Mouse (Mus musculus): ENCODE results near the gene Dlgap4. TPM values are rescaled to one million over a fixed set of nuclear protein-coding genes. Genes with fewer than 3 reads are reported as not detected.

The Dlgap4 gene
- 40.7 TPM for polyA plus RNA-seq (2012; fragmentation: generic; extraction: Trizol)
- long read RNA-seq, experiment 1, transcript Dlgap4-204 (7 exons, 1,595 nt) = major isoform, 16 of 46 reads
- long read RNA-seq, experiment 1, transcript Dlgap4-203 (7 exons, 3,402 nt) = minor isoform, 9 of 46 reads
- long read RNA-seq, experiment 1, partial matches to known transcripts = 9 of 46 reads
- long read RNA-seq, experiment 1, other reads (novel, unspliced or antisense) = 12 of 46 reads
- long read RNA-seq, experiment 2, full-length matches to known transcripts = 85 of 102 reads
- long read RNA-seq, experiment 2, partial matches to known transcripts = 4 of 102 reads
- long read RNA-seq, experiment 2, other reads (novel, unspliced or antisense) = 13 of 102 reads

GRCm38 (mm10) chr2:156613541-156614257, at the start of gene Dlgap4:
Dlgap4 (plus strand) TSS chr2:156613705.
- Histone ChIP-seq H3K4me3 (ENCODE audit: insufficient read depth, poor library complexity, severe bottlenecking) (no peak within 1 kb of the TSS), H3ac (ENCODE audit: control insufficient read depth, insufficient read length, low read depth) (no peak within 1 kb of the TSS)

GRCm38 (mm10) chr2:156566512-156566911, 47.0 kb upstream of the Dlgap4 start:
- TF ChIP-seq MAX (IDR thresholded peaks at IDR 0.05) (no peak), MYOD1 (IDR thresholded peaks at IDR 0.05; ENCODE audit: control insufficient read depth, insufficient read length, low read depth) (no peak), USF1 (IDR thresholded peaks at IDR 0.05; ENCODE audit: low read depth) (no peak), FOSL1 (IDR thresholded peaks at IDR 0.05; ENCODE audit: insufficient read depth, low read length, poor library complexity, severe bottlenecking) (no peak), MYOG (IDR thresholded peaks at IDR 0.05; ENCODE audit: control insufficient read depth, extremely low read depth, insufficient read length) (no peak), CEBPB (IDR thresholded peaks at IDR 0.05; ENCODE audit: low read depth) (no peak), CTCF (IDR thresholded peaks at IDR 0.05; ENCODE audit: control insufficient read depth, insufficient read depth, insufficient read length) (no peak)
- no peaks in the 10 kb centered on the region for H3K79me3 ChIP-seq (ENCODE audit: low read depth)

More at GRCm38 (mm10) chr2:156613541-156614257, at the start of gene Dlgap4:
- Histone ChIP-seq H3K79me2 (ENCODE audit: control insufficient read depth, insufficient read depth) (no peaks in the 10 kb centered on the region), H3K27me3 (ENCODE audit: control insufficient read depth, insufficient read depth, insufficient read length) (peaks cover 94% of the 10 kb centered on the region), H3K36me3 (ENCODE audit: control insufficient read depth, insufficient read depth) (no peaks in the 10 kb centered on the region), H3K79me3 (ENCODE audit: low read depth) (no peaks in the 10 kb centered on the region)
- TF ChIP-seq FOSL1 (IDR thresholded peaks at IDR 0.05; ENCODE audit: insufficient read depth, low read length, poor library complexity, severe bottlenecking) = no peak
- no peak for TF ChIP-seq CEBPB (IDR thresholded peaks at IDR 0.05; ENCODE audit: low read depth)
- TF ChIP-seq MYOG (IDR thresholded peaks at IDR 0.05; ENCODE audit: control insufficient read depth, extremely low read depth, insufficient read length) = no peak
- no peak for TF ChIP-seq MAX (IDR thresholded peaks at IDR 0.05)
- no peak for TF ChIP-seq CTCF (IDR thresholded peaks at IDR 0.05; ENCODE audit: control insufficient read depth, insufficient read depth, insufficient read length)
- no peak for TF ChIP-seq MYOD1 (IDR thresholded peaks at IDR 0.05; ENCODE audit: control insufficient read depth, insufficient read length, low read depth)
- TF ChIP-seq USF1 (IDR thresholded peaks at IDR 0.05; ENCODE audit: low read depth) = no peak

GRCm38 (mm10) chr2:156568647-156569046, 44.9 kb upstream of the Dlgap4 start:
- no peaks in the 10 kb centered on the region for H3K79me3 ChIP-seq (ENCODE audit: low read depth)
- no peaks in the 10 kb centered on the region for H3K79me2 ChIP-seq (ENCODE audit: control insufficient read depth, insufficient read depth)
- no peak for TF ChIP-seq FOSL1 (IDR thresholded peaks at IDR 0.05; ENCODE audit: insufficient read depth, low read length, poor library complexity, severe bottlenecking)
- no peak for TF ChIP-seq USF1 (IDR thresholded peaks at IDR 0.05; ENCODE audit: low read depth)
- no peak for TF ChIP-seq CEBPB (IDR thresholded peaks at IDR 0.05; ENCODE audit: low read depth)
- TF ChIP-seq MYOG (IDR thresholded peaks at IDR 0.05; ENCODE audit: control insufficient read depth, extremely low read depth, insufficient read length) = no peak
- TF ChIP-seq MAX (IDR thresholded peaks at IDR 0.05) = no peak
- TF ChIP-seq MYOD1 (IDR thresholded peaks at IDR 0.05; ENCODE audit: control insufficient read depth, insufficient read length, low read depth) = no peak
- no peak for TF ChIP-seq CTCF (IDR thresholded peaks at IDR 0.05; ENCODE audit: control insufficient read depth, insufficient read depth, insufficient read length)
- no peaks in the 10 kb centered on the region for H3K27me3 ChIP-seq (ENCODE audit: control insufficient read depth, insufficient read depth, insufficient read length)
- H3K4me3 ChIP-seq (ENCODE audit: insufficient read depth, poor library complexity, severe bottlenecking) = no peak overlapping the region
- peaks cover 33% of the 10 kb centered on the region for H3K36me3 ChIP-seq (ENCODE audit: control insufficient read depth, insufficient read depth)
- no peak overlapping the region for H3ac ChIP-seq (ENCODE audit: control insufficient read depth, insufficient read length, low read depth)

More at GRCm38 (mm10) chr2:156566512-156566911, 47.0 kb upstream of the Dlgap4 start:
- Histone ChIP-seq H3K79me2 (ENCODE audit: control insufficient read depth, insufficient read depth) (no peaks in the 10 kb centered on the region), H3K36me3 (ENCODE audit: control insufficient read depth, insufficient read depth) (peaks cover 35% of the 10 kb centered on the region), H3K4me3 (ENCODE audit: insufficient read depth, poor library complexity, severe bottlenecking) (no peak overlapping the region), H3K27me3 (ENCODE audit: control insufficient read depth, insufficient read depth, insufficient read length) (no peaks in the 10 kb centered on the region), H3ac (ENCODE audit: control insufficient read depth, insufficient read length, low read depth) (no peak overlapping the region)

DNA sequence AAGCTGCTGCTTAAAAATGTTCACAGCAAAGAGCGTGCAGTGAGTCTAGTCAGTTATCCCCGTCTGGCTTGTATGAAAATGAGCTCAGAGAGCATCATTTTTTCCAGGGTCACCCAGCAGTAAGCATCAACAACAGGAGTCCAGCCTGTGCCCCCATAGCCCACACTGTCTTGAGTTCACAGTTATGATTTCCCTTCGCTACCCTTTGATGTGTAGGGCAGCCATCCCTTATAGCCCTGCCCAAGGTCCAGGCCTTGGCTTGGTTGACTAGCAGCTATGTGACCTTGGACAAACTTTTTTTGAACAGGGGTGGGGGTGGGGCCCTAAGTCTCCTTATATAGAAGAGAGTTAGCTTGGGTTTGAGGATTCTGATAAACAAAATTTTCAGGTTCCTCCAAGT, 44.2 kb upstream of the Dlgap4 start:
- TF ChIP-seq USF1 (IDR thresholded peaks at IDR 0.05; ENCODE audit: low read depth) = no peak
- no peak for TF ChIP-seq MAX (IDR thresholded peaks at IDR 0.05)
- no peak for TF ChIP-seq CTCF (IDR thresholded peaks at IDR 0.05; ENCODE audit: control insufficient read depth, insufficient read depth, insufficient read length)
- TF ChIP-seq CEBPB (IDR thresholded peaks at IDR 0.05; ENCODE audit: low read depth) = no peak
- TF ChIP-seq MYOD1 (IDR thresholded peaks at IDR 0.05; ENCODE audit: control insufficient read depth, insufficient read length, low read depth) = no peak
- TF ChIP-seq MYOG (IDR thresholded peaks at IDR 0.05; ENCODE audit: control insufficient read depth, extremely low read depth, insufficient read length) = no peak
- TF ChIP-seq FOSL1 (IDR thresholded peaks at IDR 0.05; ENCODE audit: insufficient read depth, low read length, poor library complexity, severe bottlenecking) = no peak
- H3K36me3 ChIP-seq (ENCODE audit: control insufficient read depth, insufficient read depth) = peaks cover 27% of the 10 kb centered on the region
- H3K79me3 ChIP-seq (ENCODE audit: low read depth) = no peaks in the 10 kb centered on the region

DNA sequence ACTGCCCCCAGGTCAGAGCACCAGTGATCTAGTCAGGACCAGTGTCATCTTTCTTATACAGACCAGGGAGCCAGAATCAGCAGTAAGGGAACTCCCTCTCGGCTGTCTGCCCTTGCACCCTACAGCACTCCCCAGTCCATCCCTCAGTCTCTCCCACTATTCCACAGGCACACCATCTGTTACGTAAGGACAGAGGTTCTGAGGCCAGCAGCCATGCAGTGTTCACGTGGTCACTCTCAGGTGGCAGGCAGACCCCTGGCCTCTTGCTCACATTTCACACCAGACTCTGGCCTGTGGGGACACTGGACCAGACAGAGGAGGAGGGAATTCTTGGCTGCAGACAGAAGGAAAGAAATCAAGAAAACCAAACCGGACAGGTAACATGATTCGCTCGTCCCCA, 42.0 kb upstream of the Dlgap4 start:
- no peaks in the 10 kb centered on the region for H3K27me3 ChIP-seq (ENCODE audit: control insufficient read depth, insufficient read depth, insufficient read length)

More for the DNA sequence above, 44.2 kb upstream of the Dlgap4 start:
- no peaks in the 10 kb centered on the region for H3K27me3 ChIP-seq (ENCODE audit: control insufficient read depth, insufficient read depth, insufficient read length)
- no peak overlapping the region for H3K4me3 ChIP-seq (ENCODE audit: insufficient read depth, poor library complexity, severe bottlenecking)
- no peak overlapping the region for H3ac ChIP-seq (ENCODE audit: control insufficient read depth, insufficient read length, low read depth)
- no peaks in the 10 kb centered on the region for H3K79me2 ChIP-seq (ENCODE audit: control insufficient read depth, insufficient read depth)

More for the DNA sequence above, 42.0 kb upstream of the Dlgap4 start:
- Histone ChIP-seq H3K79me2 (ENCODE audit: control insufficient read depth, insufficient read depth) (no peaks in the 10 kb centered on the region), H3K36me3 (ENCODE audit: control insufficient read depth, insufficient read depth) (peaks cover 20% of the 10 kb centered on the region), H3ac (ENCODE audit: control insufficient read depth, insufficient read length, low read depth) (no peak overlapping the region), H3K4me3 (ENCODE audit: insufficient read depth, poor library complexity, severe bottlenecking) (no peak overlapping the region), H3K79me3 (ENCODE audit: low read depth) (no peaks in the 10 kb centered on the region)
- no peak for TF ChIP-seq USF1 (IDR thresholded peaks at IDR 0.05; ENCODE audit: low read depth)
- TF ChIP-seq MAX (IDR thresholded peaks at IDR 0.05) = no peak
- no peak for TF ChIP-seq CTCF (IDR thresholded peaks at IDR 0.05; ENCODE audit: control insufficient read depth, insufficient read depth, insufficient read length)
- TF ChIP-seq CEBPB (IDR thresholded peaks at IDR 0.05; ENCODE audit: low read depth) = no peak
- TF ChIP-seq FOSL1 (IDR thresholded peaks at IDR 0.05; ENCODE audit: insufficient read depth, low read length, poor library complexity, severe bottlenecking) = no peak
